Mouse (Mus musculus) left cerebral cortex, postnatal 10 days (tissue): ENCODE results near the gene Cntnap5b. TPM values are rescaled to one million over a fixed set of nuclear protein-coding genes. Genes with fewer than 3 reads are reported as not detected.

Source experiments
- DNase-seq, 2 experiments: peaks; one replicate each; pipeline ENCODE4 v3.0.0; 2021 to 2022; ENCODE audit warnings: low spot score in 2 of 2, mixed read lengths in 1 of 2; ENCODE audit errors: extremely low spot score in 1 of 2
- intact Hi-C: fragments of 180-260 bp; cut with DNase I; formaldehyde crosslinking; loops from one replicate; pipeline ENCODE4 v1.15.1; 2025
- total RNA-seq, 2 experiments: library from RNA; stranded (reverse); gene quantifications; 2 replicates each; pipeline ENCODE4 v1.2.3; 2021

Gene Cntnap5b
- total RNA-seq, 2 experiments from 2014 or later: 18.8 to 20.1 TPM

GRCm38 (mm10) chr1:100122410-100122935 lies 349.9 kb downstream of the Cntnap5b start:
- no peak for DNase-seq
- intact Hi-C loops: no loop called here

- intact Hi-C loops: no loop called here
Measured at GRCm38 (mm10) chr1:100163588-100164357, 391.2 kb downstream of the Cntnap5b start.

GRCm38 (mm10) chr1:100171566-100171965 lies 399.0 kb downstream of the Cntnap5b start:
- no peak for DNase-seq
- intact Hi-C loops: no loop called here

More at GRCm38 (mm10) chr1:100163588-100164357, 391.2 kb downstream of the Cntnap5b start:
- no peak for DNase-seq

DNA sequence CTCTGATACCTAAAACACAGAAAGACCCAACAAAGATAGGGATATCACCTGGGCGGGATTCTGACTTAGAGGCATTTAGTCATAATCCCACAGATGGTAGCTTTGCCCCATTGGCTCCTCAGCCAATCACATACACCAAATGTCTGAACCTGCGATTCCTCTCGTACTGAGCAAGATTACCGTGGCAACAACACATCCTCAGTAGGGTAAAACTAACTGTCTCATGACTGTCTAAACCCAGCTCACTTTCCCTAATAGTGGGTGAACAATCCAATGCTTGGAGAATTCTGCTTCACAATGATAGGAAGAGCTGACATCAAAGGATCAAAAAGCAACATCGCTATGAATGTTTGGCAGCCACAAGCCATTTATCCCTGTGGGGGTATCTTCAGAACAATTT lies 407.5 kb downstream of the Cntnap5b start:
- intact Hi-C loops: no loop called here
- DNase-seq: peak in 1 of 2 experiments; percentile 59

DNA sequence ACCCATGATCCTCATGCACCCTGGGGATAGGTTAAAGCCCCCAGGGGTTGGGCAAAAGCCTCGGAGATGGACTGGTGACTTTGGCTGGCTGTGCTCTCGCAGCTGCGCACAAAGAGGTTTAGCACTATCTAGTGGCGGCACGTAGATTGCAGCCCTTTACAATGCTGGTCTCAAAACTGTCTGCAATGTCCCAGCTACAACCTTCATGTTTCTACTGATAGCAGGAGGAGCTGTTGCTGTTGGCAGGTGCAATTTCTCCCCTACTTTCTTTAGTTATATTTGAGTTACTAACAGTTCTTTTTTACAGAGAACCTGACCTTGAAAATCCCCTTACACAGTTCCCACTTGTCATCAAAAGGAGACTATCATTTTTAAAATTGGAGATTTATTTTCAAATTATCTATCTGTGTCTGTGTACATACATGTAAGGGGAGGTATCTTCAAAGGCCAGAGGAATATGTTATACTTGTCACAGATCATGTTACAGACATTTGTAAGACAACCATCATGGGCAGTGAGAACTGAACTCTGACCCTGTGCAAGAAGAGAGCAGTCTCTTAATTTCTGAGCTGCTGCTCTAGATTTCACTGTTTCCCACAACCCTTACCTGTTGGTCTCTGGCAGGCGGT lies 459.5 kb downstream of the Cntnap5b start:
- DNase-seq: peak; percentile 3 to 20
- intact Hi-C loops: no loop called here

- intact Hi-C loops: no loop called here
- DNase-seq: no peak
Measured at GRCm38 (mm10) chr1:100251964-100252363, 479.4 kb downstream of the Cntnap5b start.

DNA sequence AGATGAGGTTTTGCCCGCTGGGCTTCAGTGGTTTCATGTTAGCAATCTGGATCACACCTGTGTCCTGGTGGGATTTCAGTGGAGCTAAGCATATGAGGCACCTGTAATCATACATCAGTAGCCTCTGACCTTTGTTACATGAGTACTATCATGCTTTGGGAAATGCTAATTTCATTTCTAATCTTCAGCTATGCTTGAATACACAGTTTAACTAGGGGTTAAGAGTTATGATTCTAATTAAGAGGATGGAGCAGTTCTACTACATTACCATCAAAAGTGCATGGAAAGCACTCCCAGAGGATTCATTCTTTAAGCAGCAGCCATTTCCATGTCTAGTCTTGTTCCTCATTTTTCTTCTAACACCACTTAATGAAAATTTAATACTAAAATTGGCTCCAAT lies 538.1 kb downstream of the Cntnap5b start:
- DNase-seq: no peak
- intact Hi-C loops: no loop called here

DNA sequence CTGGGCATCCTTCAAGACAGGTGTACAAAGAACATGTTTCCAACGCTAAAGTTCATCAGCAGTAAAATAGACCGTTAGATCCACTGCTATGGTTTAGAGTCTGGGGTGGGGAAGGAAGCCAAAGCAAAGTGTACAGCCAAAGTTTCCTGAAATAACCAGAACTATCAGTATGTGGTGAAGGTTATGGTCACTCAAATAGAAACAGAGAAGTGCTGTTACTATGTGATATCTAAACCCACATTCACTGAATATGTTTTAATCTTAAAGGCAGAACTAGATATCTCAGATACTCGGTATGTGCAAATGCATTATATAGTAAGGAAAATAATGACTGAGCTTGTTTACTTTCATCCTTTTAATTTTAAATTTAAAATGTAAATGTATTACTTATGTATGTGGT lies 558.5 kb downstream of the Cntnap5b start:
- no peak for DNase-seq
- intact Hi-C loops: no loop called here

DNA sequence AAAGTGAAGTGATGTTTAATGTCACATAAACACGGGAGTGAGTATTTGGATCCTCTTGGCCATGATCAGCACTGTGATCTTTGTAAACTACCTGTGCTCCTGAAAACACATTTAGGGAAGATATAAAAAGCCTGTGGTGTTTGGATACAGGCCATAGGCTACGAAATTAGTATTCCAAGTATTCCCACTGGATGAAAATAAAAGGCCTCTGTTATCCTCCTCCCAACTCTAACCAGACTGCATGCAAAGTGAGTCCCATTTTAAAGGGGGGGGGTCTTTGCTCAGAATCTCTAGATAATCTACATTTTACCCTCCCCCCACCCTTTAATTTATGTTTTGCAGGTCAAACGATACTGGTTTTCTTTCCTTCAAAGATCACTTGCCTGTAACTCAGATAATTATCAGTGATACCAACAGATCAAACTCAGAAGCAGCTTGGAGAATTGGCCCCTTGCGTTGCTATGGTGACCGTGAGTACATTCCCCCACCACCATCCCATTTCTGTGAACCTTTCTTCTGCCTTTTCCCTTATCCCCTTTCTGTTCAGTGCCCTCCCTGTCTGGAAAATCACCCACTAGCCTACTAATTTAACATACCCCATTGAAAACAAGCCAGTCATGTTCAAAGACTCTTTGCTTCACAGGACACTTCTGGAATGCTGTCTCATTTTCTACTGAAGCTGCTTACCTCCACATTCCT lies 597.0 kb downstream of the Cntnap5b start:
- intact Hi-C loops: no loop called here
- DNase-seq: peak in 1 of 2 experiments; percentile 3

DNA sequence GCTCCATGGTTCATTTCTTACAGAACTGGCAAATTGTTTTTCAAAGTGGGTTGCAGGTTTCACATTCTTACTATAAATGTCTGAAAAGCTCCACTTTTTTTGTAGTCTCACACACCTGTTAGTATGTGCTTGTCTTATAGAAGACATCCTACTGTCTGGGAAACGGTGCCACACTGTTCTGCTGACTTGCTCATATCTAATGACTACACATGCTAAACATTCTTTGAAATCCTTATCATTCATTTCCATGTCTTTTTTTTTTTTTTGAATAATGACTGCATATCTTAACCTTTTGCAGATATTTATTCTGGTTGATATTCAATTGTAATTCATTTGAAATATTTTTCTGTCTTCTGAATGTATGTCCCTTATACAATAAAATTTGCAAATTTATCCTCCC lies 613.7 kb downstream of the Cntnap5b start:
- intact Hi-C loops: no loop called here
- DNase-seq: no peak

DNA sequence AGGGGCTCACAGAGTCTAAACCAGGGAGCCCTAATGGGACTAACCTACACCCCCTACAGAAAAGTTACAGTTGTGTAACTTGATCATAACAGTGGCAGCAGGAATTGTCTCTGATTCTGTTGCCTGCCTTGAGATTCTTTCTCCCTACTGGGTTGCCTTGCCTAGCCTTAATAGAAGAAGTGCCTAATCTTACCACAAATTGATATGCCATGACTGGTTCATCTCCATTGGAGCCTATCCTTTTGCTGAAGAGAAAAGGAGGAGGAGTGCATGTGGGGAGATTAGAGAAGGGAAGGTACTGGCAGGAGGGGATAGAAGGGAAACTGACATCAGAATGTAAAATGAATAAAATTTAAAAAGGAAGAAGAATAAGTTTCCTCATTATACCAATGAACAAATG lies 621.5 kb downstream of the Cntnap5b start:
- intact Hi-C loops: no loop called here
- DNase-seq: no peak

- DNase-seq: no peak
- intact Hi-C loops: no loop called here
Measured at GRCm38 (mm10) chr1:100416658-100417224, 644.2 kb downstream of the Cntnap5b start.

GRCm38 (mm10) chr1:100430038-100430774 lies 657.6 kb downstream of the Cntnap5b start:
- no peak for DNase-seq
- intact Hi-C loops: no loop called here

GRCm38 (mm10) chr1:100463877-100464276 lies 691.3 kb downstream of the Cntnap5b start:
- intact Hi-C loops: no loop called here
- DNase-seq: peak in 1 of 2 experiments; percentile 8

- DNase-seq: no peak
- intact Hi-C loops: no loop called here
Measured at GRCm38 (mm10) chr1:100465226-100465625, 692.7 kb downstream of the Cntnap5b start.

DNA sequence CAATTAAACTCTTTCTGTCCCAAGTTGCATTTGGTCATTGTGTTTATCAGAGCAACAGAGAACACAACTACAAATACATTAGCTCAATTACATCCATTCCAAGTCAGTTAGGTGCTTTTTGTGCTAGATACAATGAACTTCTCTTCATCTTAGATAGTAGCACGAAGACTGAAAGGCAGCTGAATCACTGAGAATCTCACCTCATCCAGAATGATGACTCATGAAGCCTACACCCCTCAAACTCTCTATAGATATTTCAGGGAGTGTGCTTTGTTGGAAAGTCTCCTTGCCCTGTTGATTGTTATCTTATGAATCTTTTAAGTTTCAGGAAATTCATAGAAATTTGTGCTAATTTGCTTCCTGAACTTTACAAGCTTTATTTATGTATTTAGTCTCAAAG lies 695.0 kb downstream of the Cntnap5b start:
- intact Hi-C loops: no loop called here
- DNase-seq: no peak

DNA sequence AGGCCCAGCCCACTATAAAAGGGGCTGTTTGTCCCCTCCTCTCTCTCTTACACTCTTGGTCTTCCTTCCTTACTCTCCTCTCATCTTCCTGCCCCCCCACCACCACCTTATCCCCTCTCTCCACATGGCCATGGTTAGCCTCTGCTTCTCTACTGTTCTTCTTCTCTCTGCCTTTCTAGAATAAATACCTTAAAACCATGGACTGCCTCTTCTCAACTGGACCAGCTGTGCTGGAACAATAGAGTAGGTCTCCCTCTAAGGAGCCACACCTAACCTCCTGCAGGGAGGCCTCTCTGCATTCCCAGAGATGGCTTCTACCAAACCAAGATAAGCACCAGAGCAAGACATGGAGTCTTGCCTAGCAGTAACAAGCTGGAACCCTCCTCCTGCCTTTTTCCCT lies 737.3 kb downstream of the Cntnap5b start:
- intact Hi-C loops: no loop called here
- no peak for DNase-seq
